Comparison of ENCODE assay signal across 8 mouse cellular contexts in genomic region chr4:138282834-138283233, GRCm38 (mm10). TPM values are rescaled to one million over a fixed set of nuclear protein-coding genes. Genes with fewer than 3 reads are reported as not detected.
DNase-seq lines count a peak whose midpoint lies in the region; ATAC-seq and TF ChIP-seq lines count a peak whose summit lies in the region.

No protein-coding gene starts in this region.

- CTCF ChIA-PET in Patski (lab: Charles Lee) = interaction anchor here (0.6 to 3.8 kb wide), 23 partner anchors 9 to 447 kb away, joined by 3 to 27 read pairs (median 4); partner anchors contain the start of gene Ddost

- TF ChIP-seq CTCF in Patski (IDR thresholded peaks at IDR 0.05) = peak; percentile 97

- H3K27me3 ChIP-seq in Patski = no peaks in the 10 kb centered on the region

- in situ Hi-C loops in Patski (cut with MboI; ENCODE audit: low pct_unique_long_range_greater_than_20kb) = loop anchor here (5.0 to 10.0 kb wide), 2 partner anchors 36 to 128 kb away; no protein-coding TSS in a partner anchor

- DNase-seq in 416B (ENCODE audit: low read depth) (peak; percentile 96), Patski (ENCODE audit: low read depth, low spot score) (no peak), liver (peak; percentile 66)
- peak; percentile 72 to 83 for DNase-seq in cerebellum, postnatal 10 days
- DNase-seq in frontal cortex, postnatal 25 days (ENCODE audit: low spot score in 2 of 2) = peak; percentile 34 to 60
- DNase-seq in kidney, adult 8-10 months = peak; percentile 59 to 69
- DNase-seq in telencephalon, adult 2 months (ENCODE audit: low read depth, low spot score) = peak; percentile 80

- peak; percentile 48 for ATAC-seq in Patski
- peak; percentile 96 for ATAC-seq in monocyte, adult 5-6 weeks (replicated peaks; ENCODE audit: insufficient number of reproducible peaks, low FRiP score, low TSS enrichment, poor library complexity, severe bottlenecking)

- POLR2A ChIA-PET in Patski (lab: Charles Lee) = no interaction called here

RNA-seq across cellular contexts. Expression of gene Ddost, which starts 21.7 kb away (rescaled TPM):
- 164 TPM for polyA plus RNA-seq in Patski (2021)
- total RNA-seq in monocyte, adult 5-6 weeks (2017) = 51.8 to 63.8 TPM (median 53.8 TPM) in 3 replicates

RNA-seq across cellular contexts. Expression of gene Kif17, which starts 32.6 kb away (rescaled TPM):
- polyA plus RNA-seq in Patski (2021) = 1.6 TPM
- 0.57 to 0.85 TPM in 2 of 3 replicates, not detected in the other for total RNA-seq in monocyte, adult 5-6 weeks (2017)

RNA-seq across cellular contexts. Expression of gene Sh2d5, which starts 32.6 kb away (rescaled TPM):
- polyA plus RNA-seq in Patski (2021) = 0.91 TPM
- not detected in 3 replicates for total RNA-seq in monocyte, adult 5-6 weeks (2017)

RNA-seq across cellular contexts. Expression of gene Pink1, which starts 43.3 kb away (rescaled TPM):
- 58.2 TPM for polyA plus RNA-seq in Patski (2021)
- total RNA-seq in monocyte, adult 5-6 weeks (2017) = 61.5 to 65.7 TPM (median 63.1 TPM) in 3 replicates
